Mouse (Mus musculus) CH12.LX (cell line): ENCODE measurements at regions not wholly inside any gene's neighbourhood (a gene's known extent, or its start where the extent isn't known, plus 50 kb on each side); places are given as distances from the start of the nearest gene placed in this dataset.
A peak's percentile ranks its signal among the peaks of the same experiment; 100 is the strongest.
"Not testable (repeated sequence)": the region's sequence is repeated elsewhere in the genome, so short reads cannot be mapped to it uniquely, and the experiment has no call there.

Experiments
- DNase-seq: peaks from one replicate; pipeline ENCODE4 v3.0.0-alpha.2; 2013; ENCODE audit errors: extremely low read depth
- H3K27ac ChIP-seq: 2 replicates; pipeline ENCODE4 v1.5.1; 2012; ENCODE audit warnings: low read depth, mild to moderate bottlenecking, control low read depth, moderate library complexity; ENCODE audit not compliant: insufficient read depth
- H3K27me3 ChIP-seq: replicated peaks from 2 replicates; pipeline ENCODE3; 2012; ENCODE audit warnings: inconsistent platforms
- H3K36me3 ChIP-seq, 2 experiments: replicated peaks in 1 of 2; 2 replicates each; pipeline versions ENCODE3 to v1.6.1; 2012; ENCODE audit warnings: inconsistent platforms in 1 of 2, low read length in 1 of 2, mild to moderate bottlenecking in 1 of 2, mixed read lengths in 1 of 2, moderate library complexity in 1 of 2; ENCODE audit not compliant: control insufficient read depth in 1 of 2, insufficient read depth in 1 of 2
- H3K4me1 ChIP-seq, 2 experiments: 2 replicates each; pipeline ENCODE4 v1.6.1; 2012; ENCODE audit warnings: inconsistent platforms in 1 of 2, moderate library complexity in 1 of 2; ENCODE audit not compliant: insufficient read depth in 2 of 2, control insufficient read depth in 1 of 2
- H3K4me2 ChIP-seq: 2 replicates; pipeline ENCODE4 v1.6.1; 2012; ENCODE audit warnings: low read depth, mild to moderate bottlenecking, control low read depth; ENCODE audit not compliant: poor library complexity, insufficient read depth, severe bottlenecking
- H3K4me3 ChIP-seq, 3 experiments: fragments of 150-350 bp in 1 of 3; sonication (generic) in 1 of 3; replicated peaks in 1 of 3; 2 replicates each; pipeline versions ENCODE3 to v1.5.1; 2011 to 2012; ENCODE audit warnings: low read depth in 2 of 3, low read length in 2 of 3, mild to moderate bottlenecking in 2 of 3, moderate library complexity in 2 of 3, control low read depth in 1 of 3, improper control_type of control experiment in 1 of 3, inconsistent platforms in 1 of 3, mixed read lengths in 1 of 3; ENCODE audit not compliant: poor library complexity in 1 of 3
- H3K79me2 ChIP-seq: replicated peaks from 2 replicates; pipeline ENCODE4 v1.6.1; 2012; ENCODE audit warnings: mild to moderate bottlenecking, moderate library complexity; ENCODE audit not compliant: control insufficient read depth, poor library complexity, insufficient read depth, severe bottlenecking; ENCODE audit errors: extremely low read depth
- H3K9ac ChIP-seq: 2 replicates; pipeline ENCODE4 v1.6.1; 2012; ENCODE audit warnings: low read depth, mild to moderate bottlenecking, control low read depth, moderate library complexity; ENCODE audit not compliant: insufficient read depth
- H3K9me3 ChIP-seq: replicated peaks from 2 replicates; pipeline ENCODE3; 2012; ENCODE audit warnings: low read length, inconsistent platforms, mixed read lengths
- BHLHE40 ChIP-seq: IDR thresholded peaks from 2 replicates; pipeline ENCODE4 v1.6.1; 2011; ENCODE audit warnings: mild to moderate bottlenecking, low read depth, low read length, improper control_type of control experiment
- CTCF ChIP-seq, 2 experiments: IDR thresholded peaks in 1 of 2; conservative IDR thresholded peaks in 1 of 2; 2 replicates each; pipeline ENCODE4 v1.5.1; 2011 to 2012; ENCODE audit warnings: low read depth in 2 of 2, low read length in 2 of 2, improper control_type of control experiment in 1 of 2, inconsistent platforms in 1 of 2, mild to moderate bottlenecking in 1 of 2, moderate library complexity in 1 of 2
- ELF1 ChIP-seq: IDR thresholded peaks from 2 replicates; pipeline ENCODE4 v1.6.1; 2014; ENCODE audit warnings: low read depth, mild to moderate bottlenecking, inconsistent platforms, low read length, improper control_type of control experiment
- IRF4 ChIP-seq: IDR thresholded peaks from 2 replicates; pipeline ENCODE4 v1.6.1; 2014; ENCODE audit warnings: low read depth, mild to moderate bottlenecking, inconsistent platforms, low read length, improper control_type of control experiment
- SMC3 ChIP-seq: IDR thresholded peaks from 2 replicates; pipeline ENCODE4 v1.6.1; 2011; ENCODE audit warnings: low read depth, low read length, improper control_type of control experiment
- dilution Hi-C: fragments of 300-500 bp; cut with MboI; formaldehyde crosslinking; loops from 2 replicates; pipeline ENCODE4 v1.14.3; 2020; ENCODE audit warnings: low sequenced_read_pairs; ENCODE audit not compliant: extremely low pct_unique_long_range_greater_than_20kb, extremely low pct_ligation_motif_present
- in situ Hi-C: fragments of 300-500 bp; cut with MboI; formaldehyde crosslinking; loops from 3 replicates; pipeline ENCODE4 v1.14.3; 2019; ENCODE audit warnings: low sequenced_read_pairs, low pct_ligation_motif_present, low pct_unique_long_range_greater_than_20kb, mixed read lengths

DNA sequence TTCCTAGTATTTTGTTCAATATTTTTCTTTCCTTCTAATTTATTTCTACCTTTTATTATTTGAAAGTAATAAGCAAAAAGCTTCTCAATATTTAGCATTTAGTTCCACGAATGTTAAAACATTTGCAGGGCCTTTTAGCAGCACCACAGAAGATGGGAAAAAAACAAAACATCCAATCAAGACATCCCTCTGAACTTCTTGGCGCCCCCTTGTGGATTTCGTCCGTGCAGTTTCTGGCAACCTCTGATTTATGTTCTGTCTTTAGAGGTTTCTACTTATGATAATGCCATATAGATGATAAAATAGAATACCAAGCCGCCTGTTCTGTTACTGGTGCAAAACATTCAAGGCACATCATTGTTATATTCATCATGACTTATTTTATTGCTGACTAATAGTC is 86.2 kb upstream of the Nudt12 start:
- H3K4me1 ChIP-seq = no peaks in the 10 kb centered on the region
- no peaks in the 10 kb centered on the region for H3K36me3 ChIP-seq
- TF ChIP-seq IRF4 = no peak
- no peak for TF ChIP-seq BHLHE40
- TF ChIP-seq CTCF (conservative IDR thresholded peaks at IDR 0.05 in 1 of 2, IDR thresholded peaks at IDR 0.05 in 1 of 2; ENCODE audit: low read depth in 2 of 2, low read length in 2 of 2) = peak in 1 of 2 experiments; percentile 35; a peak in 2 of 4 replicates
- TF ChIP-seq ELF1 = no peak
- peak; percentile 26; the same call in 1 of the 2 replicates for TF ChIP-seq SMC3
- in situ Hi-C loops (no loop called here), dilution Hi-C loops (no loop called here)
- H3K27me3 ChIP-seq = no peaks in the 10 kb centered on the region
- H3K9ac ChIP-seq = no peak overlapping the region
- H3K27ac ChIP-seq = no peak overlapping the region
- no peaks in the 10 kb centered on the region for H3K79me2 ChIP-seq
- peaks cover 10% of the 10 kb centered on the region for H3K9me3 ChIP-seq
- DNase-seq = no peak
- no peak overlapping the region for H3K4me2 ChIP-seq
- no peak overlapping the region for H3K4me3 ChIP-seq

DNA sequence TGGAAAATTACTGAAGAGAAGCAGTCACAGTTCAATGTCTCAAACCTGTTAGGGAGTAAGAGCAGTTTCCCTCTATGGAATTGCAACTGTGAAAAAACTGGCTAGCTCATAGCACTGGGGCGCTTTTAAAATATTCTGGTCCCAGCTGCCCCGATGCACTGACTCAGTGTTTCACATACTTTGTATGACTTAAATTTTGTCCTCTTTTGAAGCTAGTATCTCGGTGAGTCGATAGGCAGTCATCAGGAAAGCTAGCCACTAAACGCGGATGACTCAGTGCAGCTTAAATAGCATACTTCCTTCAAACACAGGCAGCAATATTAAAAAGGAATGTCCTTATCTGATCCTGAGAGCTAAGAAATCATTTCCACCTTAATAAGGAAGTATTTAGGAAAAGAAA is 63.7 kb upstream of the Nudt12 start:
- H3K27me3 ChIP-seq, in situ Hi-C loops, H3K27ac ChIP-seq: not testable (repeated sequence)

DNA sequence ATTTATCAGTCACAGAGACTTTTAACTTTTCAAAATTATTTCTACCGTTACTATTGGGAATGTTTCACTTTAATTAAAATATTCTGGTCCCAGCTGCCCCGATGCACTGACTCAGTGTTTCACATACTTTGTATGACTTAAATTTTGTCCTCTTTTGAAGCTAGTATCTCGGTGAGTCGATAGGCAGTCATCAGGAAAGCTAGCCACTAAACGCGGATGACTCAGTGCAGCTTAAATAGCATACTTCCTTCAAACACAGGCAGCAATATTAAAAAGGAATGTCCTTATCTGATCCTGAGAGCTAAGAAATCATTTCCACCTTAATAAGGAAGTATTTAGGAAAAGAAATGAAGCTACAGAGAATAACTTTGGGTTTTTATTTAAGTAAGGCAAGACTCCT is 63.2 kb upstream of the Nudt12 start:
- H3K27ac ChIP-seq, H3K27me3 ChIP-seq, H3K36me3 ChIP-seq, H3K4me2 ChIP-seq, H3K79me2 ChIP-seq, in situ Hi-C loops, dilution Hi-C loops, DNase-seq, H3K4me3 ChIP-seq, H3K9ac ChIP-seq, H3K4me1 ChIP-seq: not testable (repeated sequence)
- H3K9me3 ChIP-seq = peaks cover 31% of the 10 kb centered on the region

More for the DNA sequence above, 63.7 kb upstream of the Nudt12 start:
- H3K79me2 ChIP-seq, H3K36me3 ChIP-seq, dilution Hi-C loops, H3K4me3 ChIP-seq, DNase-seq, H3K4me2 ChIP-seq, H3K4me1 ChIP-seq, H3K9ac ChIP-seq: not testable (repeated sequence)
- peaks cover 31% of the 10 kb centered on the region for H3K9me3 ChIP-seq
